Mouse (Mus musculus): ENCODE measurements at regions not wholly inside any gene's neighbourhood (a gene's known extent, or its start where the extent isn't known, plus 50 kb on each side); places are given as distances from the start of the nearest gene placed in this dataset.

GRCm38 (mm10) chr9:66646226-66646625, 53.3 kb upstream of the Usp3 start:
- peak; percentile 88 for DNase-seq (ENCODE audit: low read depth, low spot score)
- Histone ChIP-seq H3K27me3 (ENCODE audit: control insufficient read depth, insufficient read depth, low read length, poor library complexity, severe bottlenecking) (no peaks in the 10 kb centered on the region), H3K36me3 (ENCODE audit: control insufficient read depth, insufficient read depth, low read length, poor library complexity, severe bottlenecking) (no peaks in the 10 kb centered on the region)

GRCm38 (mm10) chr9:66651306-66651705, 58.4 kb upstream of the Usp3 start:
- H3K36me3 ChIP-seq (ENCODE audit: control insufficient read depth, insufficient read depth, low read length, poor library complexity, severe bottlenecking), result no peaks in the 10 kb centered on the region
- peak; percentile 32 for DNase-seq (ENCODE audit: low read depth, low spot score)
- no peaks in the 10 kb centered on the region for H3K27me3 ChIP-seq (ENCODE audit: control insufficient read depth, insufficient read depth, low read length, poor library complexity, severe bottlenecking)

GRCm38 (mm10) chr9:66657116-66657758, 56.2 kb upstream of the Car12 start:
- no peak for DNase-seq (ENCODE audit: low read depth, low spot score)
- no peaks in the 10 kb centered on the region for H3K27me3 ChIP-seq (ENCODE audit: control insufficient read depth, insufficient read depth, low read length, poor library complexity, severe bottlenecking)
- H3K36me3 ChIP-seq (ENCODE audit: control insufficient read depth, insufficient read depth, low read length, poor library complexity, severe bottlenecking), result no peaks in the 10 kb centered on the region

DNA sequence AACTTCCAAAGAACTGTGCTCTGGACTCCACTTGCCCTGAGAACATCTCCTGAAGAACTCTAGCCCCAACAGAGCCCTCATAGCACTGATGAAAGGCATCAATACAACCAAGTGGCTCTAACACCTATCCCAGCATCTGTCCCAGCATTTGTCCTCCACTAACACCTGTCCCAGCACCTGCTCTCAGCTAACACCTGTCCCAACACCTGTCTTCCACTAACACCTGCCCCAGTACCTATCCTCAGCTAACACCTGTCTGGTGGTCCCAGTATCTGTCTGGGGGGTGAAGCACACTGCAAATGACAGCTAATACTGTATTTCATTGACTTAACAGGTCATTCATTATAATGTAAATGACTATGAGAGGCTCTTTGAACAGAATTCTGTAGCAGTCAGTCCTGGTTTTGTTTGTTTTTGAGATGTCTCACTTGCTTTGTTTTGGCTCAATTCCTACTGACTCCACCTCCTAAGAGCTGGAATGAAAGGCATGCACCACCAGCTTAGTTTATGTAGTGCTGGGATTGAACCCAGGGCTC, 54.7 kb upstream of the Car12 start:
- Histone ChIP-seq H3K27me3 (ENCODE audit: control insufficient read depth, insufficient read depth, low read length, poor library complexity, severe bottlenecking) (no peaks in the 10 kb centered on the region), H3K36me3 (ENCODE audit: control insufficient read depth, insufficient read depth, low read length, poor library complexity, severe bottlenecking) (no peaks in the 10 kb centered on the region)
- no peak for DNase-seq (ENCODE audit: low read depth, low spot score)

DNA sequence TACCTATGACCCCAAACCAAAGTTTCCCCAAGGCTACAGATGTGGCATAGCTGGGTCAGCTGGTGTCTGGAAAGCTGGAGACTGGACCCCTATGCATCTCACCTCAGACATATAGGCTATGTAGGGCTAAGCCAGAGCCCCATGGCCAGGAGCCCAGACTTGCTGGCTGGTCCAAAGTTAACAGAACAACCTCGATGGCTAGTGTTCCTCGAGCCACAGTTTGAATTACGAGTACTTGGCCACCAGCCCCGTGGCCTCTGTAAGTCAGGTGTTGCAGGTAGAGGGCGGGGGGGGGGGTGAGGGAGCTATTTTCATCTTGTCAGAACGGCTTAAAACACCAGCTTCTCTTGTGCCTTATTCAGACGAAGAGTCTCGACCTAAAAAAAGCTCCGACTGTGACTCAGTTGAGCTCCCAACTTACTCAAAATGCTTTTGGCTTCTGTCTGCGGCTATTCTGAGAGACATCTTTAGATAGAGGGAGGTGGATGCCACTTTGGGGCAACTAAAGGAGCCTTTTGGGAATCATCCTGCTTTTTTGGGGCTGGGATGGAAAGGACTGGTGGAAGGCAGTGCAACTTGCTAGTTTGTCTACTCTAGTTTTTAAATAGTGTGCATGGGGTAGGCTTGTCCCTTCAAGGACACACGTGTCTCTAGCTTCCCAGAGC, 53.6 kb upstream of the Car12 start:
- Histone ChIP-seq H3K27me3 (ENCODE audit: control insufficient read depth, insufficient read depth, low read length, poor library complexity, severe bottlenecking) (no peaks in the 10 kb centered on the region), H3K36me3 (ENCODE audit: control insufficient read depth, insufficient read depth, low read length, poor library complexity, severe bottlenecking) (no peaks in the 10 kb centered on the region)
- no peak for DNase-seq (ENCODE audit: low read depth, low spot score)

- no peak for DNase-seq (ENCODE audit: low read depth, low spot score)
- no peaks in the 10 kb centered on the region for H3K36me3 ChIP-seq (ENCODE audit: control insufficient read depth, insufficient read depth, low read length, poor library complexity, severe bottlenecking)
Measured at GRCm38 (mm10) chr9:66661596-66661995, 51.9 kb upstream of the Car12 start.

GRCm38 (mm10) chr9:66662443-66662842, 51.0 kb upstream of the Car12 start:
- no peak for DNase-seq (ENCODE audit: low read depth, low spot score)
- no peaks in the 10 kb centered on the region for H3K36me3 ChIP-seq (ENCODE audit: control insufficient read depth, insufficient read depth, low read length, poor library complexity, severe bottlenecking)
- H3K27me3 ChIP-seq (ENCODE audit: control insufficient read depth, insufficient read depth, low read length, poor library complexity, severe bottlenecking), result no peaks in the 10 kb centered on the region

More at GRCm38 (mm10) chr9:66661596-66661995, 51.9 kb upstream of the Car12 start:
- H3K27me3 ChIP-seq (ENCODE audit: control insufficient read depth, insufficient read depth, low read length, poor library complexity, severe bottlenecking), result no peaks in the 10 kb centered on the region

Measured in splenic B cell, adult 2 months (primary cell).